Comparison of ENCODE assay signal across 33 mouse cellular contexts in the genomic region with DNA sequence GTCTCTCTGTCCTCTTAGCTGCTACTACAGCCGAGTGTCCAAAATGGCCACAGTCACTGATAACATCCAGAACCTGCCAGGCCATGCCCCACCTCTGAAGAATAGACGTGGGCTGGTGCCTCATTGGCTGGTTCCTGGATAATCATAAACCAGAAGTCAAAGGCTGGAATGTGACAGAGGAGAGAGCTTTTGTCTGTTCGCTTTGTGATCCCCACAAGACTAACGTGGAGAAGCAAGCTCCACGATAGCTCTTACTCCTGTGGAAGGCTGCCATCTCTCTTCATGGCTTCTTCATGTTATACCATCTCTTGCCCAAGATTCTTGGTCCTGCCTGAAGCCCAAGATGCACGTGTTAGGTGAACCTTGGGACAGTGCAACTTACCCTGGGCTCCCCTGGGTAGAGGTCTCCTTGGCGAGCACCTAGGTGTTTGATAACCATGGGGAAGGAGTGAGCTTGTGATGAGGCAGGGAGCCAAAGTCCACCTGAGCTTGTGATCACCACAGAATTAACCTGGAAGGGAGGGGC. TPM values are rescaled to one million over a fixed set of nuclear protein-coding genes. Genes with fewer than 3 reads are reported as not detected.
A peak's percentile ranks its signal among the peaks of the same experiment; 100 is the strongest.
DNase-seq lines count a peak whose midpoint lies in the region; ATAC-seq lines count a peak whose summit lies in the region.
"Had no signal": no experiment of that assay in that cellular context is flagged by ENCODE, and none has a peak within 500 bp of the region (broad histone marks: within the 10 kb centered on the region; RNA-seq: fewer than 3 reads in every experiment).

Gene Nat8, minus strand, starts transcription at position 287 of the 526 bp plus-strand sequence.

- no peak within 1 kb of the TSS for H3K4me2 ChIP-seq in intestine, embryonic 15.5 days (replicated peaks)
- H3K4me2 ChIP-seq: embryonic facial prominence, embryonic 15.5 days; forebrain, embryonic 12.5 days; heart, embryonic 11.5 days; hindbrain, embryonic 12.5 days; limb, embryonic 15.5 days; lung, embryonic 14.5 days had no signal

- peak; percentile 68 for DNase-seq in heart, adult 11 months
- DNase-seq in heart, adult 9 months (ENCODE audit: low spot score in 2 of 2): no peak
- DNase-seq in kidney, adult 9 months: peak; percentile 92
- DNase-seq in kidney, postnatal 4 days: no peak
- no peak for DNase-seq in large intestine, adult 2 months (ENCODE audit: low read depth, low spot score)
- DNase-seq in ovary, postnatal 10 days (ENCODE audit: low spot score): no peak
- no peak for DNase-seq in right cerebral cortex, adult 2 months (ENCODE audit: low spot score in 2 of 2)
- DNase-seq: adrenal gland, postnatal 25 days; cerebellum, adult 18-20 months; cerebellum, postnatal 10 days; gastrocnemius, postnatal 10 days; heart, postnatal 36 days; layer of hippocampus, adult 9-11 months; lung, embryonic 14.5 days; lung, postnatal 14 days; midbrain, embryonic 14.5 days; retina, postnatal 1 day; right cerebral cortex, postnatal 25 days; thymus, postnatal 4 days had no signal

- no peaks in the 10 kb centered on the region for H3K36me3 ChIP-seq in intestine, embryonic 15.5 days
- H3K36me3 ChIP-seq: embryonic facial prominence, embryonic 10.5 days; embryonic facial prominence, embryonic 15.5 days; forebrain, embryonic 12.5 days; hindbrain, embryonic 12.5 days; limb, embryonic 10.5 days; limb, embryonic 15.5 days had no signal

- H3K4me3 ChIP-seq in intestine, embryonic 15.5 days (replicated peaks): no peak within 1 kb of the TSS
- H3K4me3 ChIP-seq: embryonic facial prominence, embryonic 10.5 days; embryonic facial prominence, embryonic 15.5 days; forebrain, embryonic 12.5 days; hindbrain, embryonic 12.5 days; limb, embryonic 10.5 days; limb, embryonic 15.5 days had no signal

- peak; percentile 75 for ATAC-seq in intestine, embryonic 15.5 days
- ATAC-seq: hindbrain, postnatal 0 days; Patski had no signal

- H3K27ac ChIP-seq in intestine, embryonic 15.5 days: no peak within 1 kb of the TSS
- H3K27ac ChIP-seq: embryonic facial prominence, embryonic 10.5 days; embryonic facial prominence, embryonic 15.5 days; forebrain, embryonic 12.5 days; hindbrain, embryonic 12.5 days; hindbrain, postnatal 0 days; limb, embryonic 10.5 days; limb, embryonic 15.5 days; liver, embryonic 14.5 days; stomach, postnatal 0 days had no signal

- no peaks in the 10 kb centered on the region for H3K9me3 ChIP-seq in intestine, embryonic 15.5 days
- H3K9me3 ChIP-seq: embryonic facial prominence, embryonic 10.5 days; embryonic facial prominence, embryonic 15.5 days; forebrain, embryonic 12.5 days; hindbrain, embryonic 12.5 days; limb, embryonic 10.5 days; limb, embryonic 15.5 days had no signal

- no peak within 1 kb of the TSS for H3K9ac ChIP-seq in intestine, embryonic 15.5 days
- H3K9ac ChIP-seq: embryonic facial prominence, embryonic 15.5 days; forebrain, embryonic 12.5 days; hindbrain, embryonic 12.5 days; limb, embryonic 15.5 days; liver, embryonic 14.5 days; lung, embryonic 14.5 days had no signal

- no peaks in the 10 kb centered on the region for H3K27me3 ChIP-seq in intestine, embryonic 15.5 days (replicated peaks)
- H3K27me3 ChIP-seq: embryonic facial prominence, embryonic 15.5 days; forebrain, embryonic 12.5 days; hindbrain, embryonic 12.5 days; limb, embryonic 15.5 days had no signal

- whole genome bisulfite sequencing in intestine, embryonic 15.5 days: 60% methylated on average over 7 of the region's 7 CpGs
- WGBS in large intestine, adult 2 months: 46% methylated on average over 7 of the region's 7 CpGs

- H3K4me1 ChIP-seq in intestine, embryonic 15.5 days (replicated peaks): no peaks in the 10 kb centered on the region
- H3K4me1 ChIP-seq: embryonic facial prominence, embryonic 10.5 days; embryonic facial prominence, embryonic 15.5 days; forebrain, embryonic 12.5 days; hindbrain, embryonic 12.5 days; limb, embryonic 10.5 days; limb, embryonic 15.5 days had no signal

RNA-seq across cellular contexts. Expression of gene Nat8, which starts in this region (rescaled TPM):
- polyA plus RNA-seq in intestine, embryonic 15.5 days (2015; fragmentation: Nextera tagmentation; extraction: Ambion mirVana): 3.3 and 4.8 TPM in 2 replicates
- 37.2 and 98.5 TPM in 2 replicates for polyA plus RNA-seq in large intestine, adult 2 months (2012; rRNA removed)
- polyA plus RNA-seq: embryonic facial prominence, embryonic 10.5 days; embryonic facial prominence, embryonic 15.5 days; forebrain, embryonic 12.5 days; heart, embryonic 11.5 days; hindbrain, embryonic 12.5 days; limb, embryonic 10.5 days; lung, embryonic 14.5 days; midbrain, embryonic 14.5 days; neural tube, embryonic 14.5 days; stomach, postnatal 0 days; thymus, postnatal 0 days had no signal

Comparison
In these comparisons a context has a peak if more than half of its experiments do, and no peak if none do; other contexts are left out.
1. DNase-seq: peak in heart, adult 11 months (single experiment) and kidney, adult 9 months (single experiment); none in heart, adult 9 months (0 of 2), kidney, postnatal 4 days (0 of 2), large intestine, adult 2 months (single experiment), ovary, postnatal 10 days (single experiment) and right cerebral cortex, adult 2 months (0 of 2).